In genomic region chr19:43424082-43424481, GRCm38 (mm10) we compare ENCODE assay signal across 30 mouse cellular contexts. TPM values are rescaled to one million over a fixed set of nuclear protein-coding genes. Genes with fewer than 3 reads are reported as not detected.
DNase-seq lines count a peak whose midpoint lies in the region; ATAC-seq and TF ChIP-seq lines count a peak whose summit lies in the region.
"Had no signal": no experiment of that assay in that cellular context is flagged by ENCODE, and none has a peak within 500 bp of the region (broad histone marks: within the 10 kb centered on the region; RNA-seq: fewer than 3 reads in every experiment).

No protein-coding gene starts in this region.

- no peak overlapping the region for H3K4me3 ChIP-seq in liver, postnatal 0 days (ENCODE audit: low read depth, low read length)
- H3K4me3 ChIP-seq in E14TG2a.4 (replicated peaks; ENCODE audit: low read length), result no peak overlapping the region
- no peak overlapping the region for H3K4me3 ChIP-seq in stomach, postnatal 0 days (ENCODE audit: low read depth, low read length)
- no peak overlapping the region for H3K4me3 ChIP-seq in forebrain, embryonic 11.5 days (ENCODE audit: low read depth, low read length)
- H3K4me3 ChIP-seq: heart, embryonic 12.5 days; liver, embryonic 13.5 days; midbrain, embryonic 10.5 days; midbrain, embryonic 15.5 days; neural tube, embryonic 12.5 days had no signal

- no peak for TF ChIP-seq EP300 in liver, postnatal 0 days (IDR thresholded peaks at IDR 0.05; ENCODE audit: low read depth)
- no peak for TF ChIP-seq EP300 in stomach, postnatal 0 days (optimal IDR thresholded peaks at IDR 0.05)

- WGBS in liver, postnatal 0 days (ENCODE audit: insufficient replicate concordance), result 55% methylated on average over 2 of the region's 2 CpGs
- WGBS in stomach, postnatal 0 days, result 72% methylated on average over 2 of the region's 2 CpGs
- 77% methylated on average over 2 of the region's 2 CpGs for WGBS in forebrain, embryonic 11.5 days

- no peak for DNase-seq in liver, postnatal 0 days
- DNase-seq in liver (no peak), MEL-GATA-1-ER (ENCODE audit: extremely low read depth, low read depth) (peak; percentile 6)
- no peak for DNase-seq in stomach, postnatal 0 days (ENCODE audit: low spot score)
- DNase-seq in forebrain, embryonic 11.5 days (ENCODE audit: low spot score), result no peak
- DNase-seq in left cerebral cortex, adult 8-10 months (ENCODE audit: low spot score in 2 of 2), result no peak
- DNase-seq: adrenal gland, adult 2 months; cerebellum, adult 8-10 months; cerebellum, postnatal 36 days; gastrocnemius, postnatal 14 days; heart, postnatal 4 days; kidney, adult 9 months; kidney, postnatal 10 days; left cerebral cortex, postnatal 4 days; liver, embryonic 13.5 days; lung, adult 2 months; right cerebral cortex, postnatal 4 days; thymus, adult 2 months; thymus, postnatal 36 days had no signal

- no peak overlapping the region for H3K9ac ChIP-seq in liver, postnatal 0 days (replicated peaks)
- no peak overlapping the region for H3K9ac ChIP-seq in stomach, postnatal 0 days (ENCODE audit: low read length)
- H3K9ac ChIP-seq in forebrain, embryonic 11.5 days (ENCODE audit: low read length), result no peak overlapping the region
- H3K9ac ChIP-seq: heart, embryonic 12.5 days; hindbrain, embryonic 14.5 days; liver, embryonic 13.5 days; midbrain, embryonic 15.5 days; neural tube, embryonic 12.5 days had no signal

- H3K36me3 ChIP-seq in liver, postnatal 0 days (replicated peaks; ENCODE audit: insufficient read depth, low read length), result no peaks in the 10 kb centered on the region
- no peaks in the 10 kb centered on the region for H3K36me3 ChIP-seq in E14TG2a.4 (ENCODE audit: insufficient read depth, low read length)
- H3K36me3 ChIP-seq in stomach, postnatal 0 days (ENCODE audit: control insufficient read depth, insufficient read depth, low read length), result no peaks in the 10 kb centered on the region
- H3K36me3 ChIP-seq in forebrain, embryonic 11.5 days (ENCODE audit: control insufficient read depth, insufficient read depth, low read length), result no peaks in the 10 kb centered on the region
- H3K36me3 ChIP-seq: heart, embryonic 12.5 days; liver, embryonic 13.5 days; midbrain, embryonic 10.5 days; midbrain, embryonic 15.5 days; neural tube, embryonic 12.5 days had no signal

- H3K27ac ChIP-seq in liver, postnatal 0 days (ENCODE audit: low read depth), result no peak overlapping the region
- H3K27ac ChIP-seq in stomach, postnatal 0 days (replicated peaks), result no peak overlapping the region
- H3K27ac ChIP-seq in forebrain, embryonic 11.5 days (ENCODE audit: low read depth, low read length), result no peak overlapping the region
- H3K27ac ChIP-seq: hindbrain, embryonic 14.5 days; liver, embryonic 13.5 days; midbrain, embryonic 10.5 days; midbrain, embryonic 15.5 days; neural tube, embryonic 12.5 days had no signal

- H3K4me1 ChIP-seq in liver, postnatal 0 days (ENCODE audit: insufficient read depth), result no peaks in the 10 kb centered on the region
- H3K4me1 ChIP-seq in E14TG2a.4 (replicated peaks; ENCODE audit: low read depth, low read length), result peaks cover 9% of the 10 kb centered on the region
- no peaks in the 10 kb centered on the region for H3K4me1 ChIP-seq in stomach, postnatal 0 days (replicated peaks; ENCODE audit: control insufficient read depth, insufficient read depth)
- H3K4me1 ChIP-seq in forebrain, embryonic 11.5 days (replicated peaks; ENCODE audit: control insufficient read depth, insufficient read depth, low read length), result no peaks in the 10 kb centered on the region
- H3K4me1 ChIP-seq: heart, embryonic 12.5 days; liver, embryonic 13.5 days; midbrain, embryonic 10.5 days; midbrain, embryonic 15.5 days; neural tube, embryonic 12.5 days had no signal

- H3K9me3 ChIP-seq in liver, postnatal 0 days (ENCODE audit: low read length), result no peaks in the 10 kb centered on the region
- H3K9me3 ChIP-seq in E14TG2a.4 (ENCODE audit: low read length), result no peaks in the 10 kb centered on the region
- H3K9me3 ChIP-seq in stomach, postnatal 0 days (ENCODE audit: control insufficient read depth, low read length), result no peaks in the 10 kb centered on the region
- no peaks in the 10 kb centered on the region for H3K9me3 ChIP-seq in forebrain, embryonic 11.5 days (ENCODE audit: control insufficient read depth, low read length)
- H3K9me3 ChIP-seq: heart, embryonic 12.5 days; liver, embryonic 13.5 days; midbrain, embryonic 10.5 days; midbrain, embryonic 15.5 days had no signal

- ATAC-seq in liver, postnatal 0 days, result no peak
- ATAC-seq in stomach, postnatal 0 days (ENCODE audit: low FRiP score, low TSS enrichment), result no peak
- no peak for ATAC-seq in forebrain, embryonic 11.5 days (replicated peaks; ENCODE audit: low FRiP score)
- ATAC-seq: activated CD4-positive, CD25-positive, alpha-beta regulatory T cell, adult 4 months; forebrain, embryonic 14.5 days; midbrain, embryonic 15.5 days had no signal

- 0 out of 2 replicates have a peak, but pooled peaks have one; percentile 13 for TF ChIP-seq CTCF in liver, postnatal 0 days (IDR thresholded peaks at IDR 0.05; ENCODE audit: low read depth)
- TF ChIP-seq CTCF in E14TG2a.4 (conservative IDR thresholded peaks at IDR 0.05; ENCODE audit: low read length), result peak; percentile 96
- peak; percentile 28; the same call in 1 of the 2 replicates for TF ChIP-seq CTCF in stomach, postnatal 0 days (IDR thresholded peaks at IDR 0.05; ENCODE audit: low read depth)

- no peak overlapping the region for H3K4me2 ChIP-seq in liver, postnatal 0 days (ENCODE audit: low read depth, low read length)
- no peak overlapping the region for H3K4me2 ChIP-seq in stomach, postnatal 0 days (replicated peaks; ENCODE audit: low read depth)
- no peak overlapping the region for H3K4me2 ChIP-seq in forebrain, embryonic 11.5 days (ENCODE audit: low read depth, low read length, severe bottlenecking)
- H3K4me2 ChIP-seq: heart, embryonic 12.5 days; hindbrain, embryonic 14.5 days; liver, embryonic 13.5 days; midbrain, embryonic 15.5 days; neural tube, embryonic 12.5 days had no signal

- H3K27me3 ChIP-seq in liver, postnatal 0 days (ENCODE audit: insufficient read depth, low read length), result 0 out of 2 replicates have a peak, but pooled peaks cover 3% of the 10 kb centered on the region
- H3K27me3 ChIP-seq in E14TG2a.4 (ENCODE audit: insufficient read depth, low read length), result peaks cover 32% of the 10 kb centered on the region
- H3K27me3 ChIP-seq in stomach, postnatal 0 days (ENCODE audit: control insufficient read depth, insufficient read depth, low read length), result no peaks in the 10 kb centered on the region
- no peaks in the 10 kb centered on the region for H3K27me3 ChIP-seq in forebrain, embryonic 11.5 days (ENCODE audit: control insufficient read depth, insufficient read depth, low read length)
- H3K27me3 ChIP-seq: midbrain, embryonic 15.5 days; neural tube, embryonic 12.5 days had no signal

RNA-seq across cellular contexts. Expression of gene Cnnm1, which starts 16.2 kb away (rescaled TPM):
- 0.21 and 0.22 TPM in 2 replicates for polyA plus RNA-seq in liver, postnatal 0 days (2015; fragmentation: Nextera tagmentation; extraction: Ambion mirVana)
- polyA plus RNA-seq in stomach, postnatal 0 days (2015; fragmentation: Nextera tagmentation; extraction: Ambion mirVana), result 0.47 and 0.56 TPM in 2 replicates
- polyA plus RNA-seq in forebrain, embryonic 11.5 days (2014; fragmentation: Nextera tagmentation; extraction: Ambion mirVana), result 0.35 and 0.37 TPM in 2 replicates
- total RNA-seq in left cerebral cortex, adult 8-10 months (2022), result 100 to 1,000 TPM in 1 of 4 experiments, 10 to 100 TPM in 3; 92.3 to 104 (median 96.8) TPM
- total RNA-seq: granulocyte monocyte progenitor cell, adult 5-6 weeks had no signal
- polyA plus RNA-seq: activated CD4-positive, CD25-positive, alpha-beta regulatory T cell, adult 4 months had no signal

RNA-seq across cellular contexts. Expression of gene Hpse2, which starts 35.9 kb away (rescaled TPM):
- 0.12 TPM in 1 of 2 replicates, not detected in the other for polyA plus RNA-seq in liver, postnatal 0 days (2015; fragmentation: Nextera tagmentation; extraction: Ambion mirVana)
- polyA plus RNA-seq in stomach, postnatal 0 days (2015; fragmentation: Nextera tagmentation; extraction: Ambion mirVana), result 1.3 and 1.4 TPM in 2 replicates
- 1.2 and 1.7 TPM in 2 replicates for polyA plus RNA-seq in forebrain, embryonic 11.5 days (2014; fragmentation: Nextera tagmentation; extraction: Ambion mirVana)
- under 1 TPM in 3 of 4 experiments, not detected in 1; 0.08 to 0.13 (median 0.09) TPM for total RNA-seq in left cerebral cortex, adult 8-10 months (2022)
- total RNA-seq: adrenal gland, adult 2 months; granulocyte monocyte progenitor cell, adult 5-6 weeks; megakaryocyte progenitor cell, adult 5-6 weeks had no signal
- polyA plus RNA-seq: adrenal gland, adult 2 months; hindbrain, embryonic 14.5 days; spleen, adult 2 months had no signal

Comparison
In these comparisons a context has a peak if more than half of its experiments do, and no peak if none do; other contexts are left out.
1. CTCF ChIP-seq: peak in every context shown above with its lines; median percentile 96 in E14TG2a.4; 28 in stomach, postnatal 0 days; 13 in liver, postnatal 0 days.